Mouse (Mus musculus) c-Kit-negative CD71-positive TER-119-positive erythroid progenitor cells, embryonic 14.5 days (primary cell): ENCODE measurements around the gene Tmem268.

Source experiments
- DNase-seq: peaks from one replicate; pipeline ENCODE4 v3.0.0-alpha.2; 2013; ENCODE audit warnings: low read depth, low spot score

Gene Tmem268

DNA sequence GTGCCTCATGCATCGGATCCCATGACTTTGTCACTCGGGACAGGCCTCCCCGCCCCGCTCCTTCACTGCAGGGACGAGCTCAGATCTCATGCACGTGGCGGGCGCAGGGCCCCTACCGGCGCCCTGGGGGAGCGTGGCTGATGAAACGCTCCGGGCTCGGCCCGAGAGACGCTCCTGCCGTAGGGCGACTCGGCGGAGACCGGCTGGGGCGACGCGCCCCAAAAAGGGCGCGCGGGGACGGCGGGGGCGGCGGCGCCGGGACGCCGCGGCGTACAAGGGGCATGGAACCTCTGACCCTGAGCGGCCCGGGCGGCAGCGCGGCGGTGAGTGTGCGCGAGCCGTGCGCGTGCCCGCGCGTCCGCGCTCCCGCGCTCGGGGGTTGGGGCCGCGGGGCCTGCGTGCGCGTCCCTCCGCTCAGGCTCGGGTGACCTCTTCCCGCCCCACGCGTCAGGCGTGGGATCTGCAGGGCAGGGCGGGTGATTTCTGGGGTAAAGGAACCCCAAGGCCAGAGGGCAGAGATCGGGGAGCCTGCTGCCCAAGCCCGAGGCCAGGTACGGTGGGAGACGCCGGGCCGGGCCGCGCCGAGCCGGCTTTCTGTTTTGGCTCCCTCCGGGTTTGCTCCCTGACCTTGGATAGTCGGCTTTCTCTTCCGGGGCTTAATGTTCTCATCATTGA lies at the start of gene Tmem268:
TSS of gene Tmem268 (plus strand) at position 375 of the 675 bp plus-strand sequence.
- DNase-seq, result peak; percentile 26

DNA sequence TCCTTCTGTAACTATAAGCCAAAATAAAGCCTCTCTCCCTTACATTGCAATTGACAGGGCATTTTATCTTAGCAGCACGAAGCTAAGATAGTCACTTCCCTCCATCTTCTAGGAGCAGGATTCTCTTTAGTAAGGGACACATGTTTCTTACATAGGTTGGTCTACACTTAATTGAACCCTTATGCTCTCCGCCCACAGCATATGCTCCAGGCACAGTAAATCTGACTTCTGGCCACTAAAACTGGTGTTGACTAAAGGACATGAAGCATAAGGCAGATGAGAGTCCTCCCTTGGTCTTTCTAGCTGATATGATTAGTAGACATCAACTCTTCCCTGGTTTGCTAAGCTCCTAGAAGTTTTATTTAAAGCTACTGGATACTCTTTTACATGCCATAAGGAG lies 45.7 kb upstream of the Tmem268 start:
- no peak for DNase-seq

DNA sequence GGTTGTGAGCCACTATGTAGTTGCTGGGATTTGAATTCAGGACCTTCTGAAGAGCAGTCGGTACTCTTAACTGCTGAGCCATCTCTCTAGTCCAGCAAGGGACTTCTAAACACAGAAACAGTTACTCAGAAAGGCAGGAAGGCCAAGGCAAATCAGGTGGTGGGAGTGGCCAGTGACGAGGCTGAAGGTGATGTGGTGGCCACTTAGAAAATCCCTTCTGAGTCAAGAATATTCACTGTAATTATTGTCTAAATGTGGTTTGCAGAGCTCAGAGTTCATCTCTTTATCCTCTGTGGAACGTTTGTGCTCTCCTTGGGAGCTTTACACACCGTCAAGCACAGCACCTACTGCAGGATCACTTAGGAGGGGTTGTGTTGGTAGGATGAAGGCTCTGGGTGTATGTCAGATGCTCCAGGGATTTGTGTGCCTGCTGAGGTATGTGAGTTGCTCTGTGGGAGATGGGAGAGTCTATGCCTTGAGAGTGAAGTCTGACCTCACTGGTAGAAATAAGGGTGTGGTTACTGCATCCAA lies 44.1 kb upstream of the Tmem268 start:
- DNase-seq, result no peak

DNA sequence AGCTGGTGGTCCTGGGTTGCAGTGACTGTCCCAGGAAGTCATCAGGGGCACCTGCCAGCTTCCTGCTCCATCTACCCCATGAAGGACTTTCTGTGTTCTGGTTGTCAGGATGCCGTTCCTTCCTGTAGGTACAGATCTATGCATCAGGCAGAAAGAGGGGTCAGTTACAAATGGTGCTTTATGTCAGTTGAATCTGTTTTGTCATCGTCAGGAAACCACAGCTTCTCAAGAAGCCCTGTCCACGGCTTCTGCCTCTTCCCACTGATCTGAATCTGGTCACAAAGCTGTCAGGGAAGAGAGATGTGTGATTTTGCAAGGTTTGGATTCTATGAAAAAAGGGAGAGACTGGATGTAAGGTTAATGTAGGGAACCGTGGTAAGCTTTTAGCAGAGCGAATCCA lies 43.6 kb upstream of the Tmem268 start:
- DNase-seq, result no peak

DNA sequence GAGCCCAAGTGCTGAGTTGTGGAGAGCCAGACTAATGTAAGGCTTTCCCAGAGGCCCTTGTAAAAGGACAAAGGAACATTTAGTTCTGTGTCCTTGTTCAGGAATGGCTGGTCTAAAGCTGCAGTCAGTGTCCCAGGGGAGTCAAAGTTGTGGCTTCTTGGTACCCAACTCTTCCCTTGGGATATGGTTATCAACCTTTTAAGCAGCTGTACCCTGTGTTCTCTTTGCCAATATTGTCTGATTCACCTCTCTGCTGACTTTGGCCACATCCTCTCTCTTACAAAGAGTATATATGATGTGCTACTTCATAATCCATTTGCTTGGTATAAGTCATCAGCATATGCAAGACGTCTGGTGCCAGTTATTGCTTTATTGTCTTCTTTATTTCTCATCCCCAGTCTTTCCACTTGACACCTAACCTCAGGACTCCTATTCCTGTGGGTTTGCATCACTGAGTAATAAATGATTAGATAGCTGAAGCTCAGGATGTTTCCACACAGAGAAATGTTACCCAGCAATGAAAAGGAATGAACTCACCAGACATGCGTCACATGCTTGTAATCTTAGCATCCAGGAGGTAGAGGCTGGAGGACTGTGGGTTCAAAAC lies 36.7 kb upstream of the Tmem268 start:
- no peak for DNase-seq

DNA sequence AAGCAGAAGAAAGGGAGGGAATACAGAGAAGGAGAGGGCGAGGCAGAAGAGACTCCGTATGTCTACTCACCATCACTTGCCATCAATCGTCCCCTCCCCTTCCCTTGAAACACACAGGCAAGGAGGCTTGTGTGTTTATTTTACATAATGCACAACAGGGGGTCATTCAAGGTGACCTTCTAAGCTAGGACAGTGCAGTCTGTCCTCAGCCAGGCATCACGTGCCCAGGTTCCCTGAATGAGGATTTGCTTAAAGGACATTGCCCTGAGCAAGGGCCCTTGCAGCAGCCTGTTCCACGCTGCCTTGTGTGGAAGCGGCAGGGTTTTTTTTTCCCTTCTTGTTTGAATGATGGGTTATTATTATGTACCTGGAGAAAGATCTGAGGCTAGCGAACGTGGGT lies 33.1 kb upstream of the Tmem268 start:
- DNase-seq, result no peak

DNA sequence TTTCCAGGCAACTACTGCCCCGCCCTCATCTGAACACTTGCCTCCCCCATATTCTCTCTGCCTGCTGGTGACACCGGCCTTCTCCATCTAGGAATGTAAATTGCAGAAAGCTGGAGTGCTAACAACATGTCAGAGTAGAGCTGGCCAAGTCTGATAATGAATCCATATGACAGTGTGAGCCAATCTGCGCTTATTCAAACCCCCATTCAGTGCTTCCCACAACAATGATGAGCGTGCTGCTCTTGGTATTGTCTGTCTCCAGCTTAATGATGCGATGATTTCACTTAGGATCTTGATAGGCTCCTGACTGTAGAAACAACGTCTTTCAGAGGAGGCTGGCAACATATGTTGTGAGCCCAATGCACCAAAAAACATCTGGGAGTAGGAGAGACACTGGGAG lies 29.6 kb upstream of the Tmem268 start:
- no peak for DNase-seq

DNA sequence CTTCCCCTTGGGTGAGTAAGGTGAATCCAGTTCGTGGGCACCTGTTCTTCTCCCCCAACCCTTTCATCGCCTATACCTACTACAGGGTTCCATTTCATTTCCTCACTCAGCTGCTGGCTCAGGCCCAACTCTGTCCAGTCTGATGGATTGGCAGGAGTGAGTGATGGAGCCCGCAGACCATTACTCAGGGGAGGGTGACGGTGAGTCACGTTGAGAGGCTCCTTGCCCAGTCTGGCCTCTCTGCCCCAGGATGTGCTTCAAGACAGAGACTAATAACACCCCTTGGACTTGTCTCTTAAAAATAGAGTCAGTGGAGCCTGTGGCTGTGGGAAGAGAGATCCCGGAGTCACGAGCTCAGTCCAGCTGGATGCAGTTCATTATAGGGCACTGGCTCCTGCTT lies 28.2 kb upstream of the Tmem268 start:
- no peak for DNase-seq

DNA sequence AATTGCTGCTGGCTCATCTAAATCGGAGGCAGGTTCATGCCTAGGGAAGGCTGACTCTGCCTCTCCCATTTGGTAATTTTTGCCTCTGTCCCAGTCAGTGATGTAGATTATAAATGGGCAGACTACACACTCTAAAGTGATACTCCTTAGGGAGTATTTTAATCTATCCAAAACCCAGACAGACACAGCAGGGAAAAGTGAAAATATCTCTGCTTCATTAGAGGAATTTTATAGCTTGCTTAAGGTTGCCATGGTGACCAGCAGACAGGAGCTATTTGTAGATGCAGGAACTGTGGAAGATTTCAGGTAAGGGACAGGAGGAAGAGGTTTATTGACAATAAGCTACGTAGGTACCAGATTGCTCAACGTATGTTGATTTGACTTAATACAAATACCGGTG lies 21.0 kb upstream of the Tmem268 start:
- no peak for DNase-seq

DNA sequence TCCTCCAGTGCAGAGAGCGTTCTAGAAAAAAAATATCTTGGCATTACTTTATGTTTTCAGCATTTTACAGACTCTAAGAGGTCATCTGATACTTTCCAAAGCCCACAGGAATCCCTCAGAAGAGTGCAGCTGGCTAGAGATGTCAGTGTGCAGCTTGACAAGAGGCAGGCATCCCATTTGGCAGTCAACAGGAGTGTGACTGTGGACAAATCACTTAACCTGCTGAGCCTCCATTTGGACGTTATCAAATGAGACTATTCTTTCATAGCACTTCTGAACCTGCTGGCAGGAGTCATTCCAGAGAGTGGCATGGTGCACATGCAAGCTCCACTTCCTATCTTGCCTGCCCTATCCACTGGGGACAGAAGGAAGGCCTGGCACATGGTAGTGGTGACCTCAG lies 16.4 kb upstream of the Tmem268 start:
- DNase-seq, result no peak

DNA sequence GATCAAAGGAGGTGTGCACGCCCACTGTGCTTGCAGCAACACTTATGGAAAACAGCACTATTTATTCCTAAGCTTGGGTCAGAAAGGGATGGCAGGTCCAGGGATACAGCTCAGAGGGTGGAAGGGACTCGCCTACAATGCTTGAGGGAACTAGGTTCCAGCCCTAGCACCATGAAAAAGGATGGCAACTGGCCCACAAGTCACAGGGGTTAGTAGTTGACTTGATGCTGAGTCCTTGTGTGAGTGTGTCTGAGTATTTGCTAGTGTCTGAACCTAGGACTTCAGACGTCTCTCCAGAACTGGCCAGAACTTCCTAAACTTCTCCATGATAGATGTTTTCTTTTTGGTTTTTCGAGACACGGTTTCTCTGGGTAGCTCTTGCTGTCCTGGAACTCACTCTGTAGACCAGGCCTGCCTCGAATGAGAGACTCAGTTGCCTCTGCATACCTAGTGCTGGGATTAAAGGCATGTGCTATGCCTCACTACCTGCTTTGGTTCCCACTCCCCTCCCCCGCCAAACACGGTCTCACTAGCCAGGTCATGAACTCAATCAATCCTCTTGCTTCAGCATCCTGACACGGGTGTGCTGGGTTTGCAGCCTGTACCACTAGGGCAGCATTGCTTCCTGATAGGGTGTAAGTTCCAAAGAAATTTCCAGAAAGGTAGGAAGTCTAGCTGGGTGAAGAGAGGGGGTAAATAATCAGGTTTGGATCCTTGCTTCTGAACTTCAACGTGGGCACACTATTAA lies 14.7 kb upstream of the Tmem268 start:
- peak; percentile 24 for DNase-seq

DNA sequence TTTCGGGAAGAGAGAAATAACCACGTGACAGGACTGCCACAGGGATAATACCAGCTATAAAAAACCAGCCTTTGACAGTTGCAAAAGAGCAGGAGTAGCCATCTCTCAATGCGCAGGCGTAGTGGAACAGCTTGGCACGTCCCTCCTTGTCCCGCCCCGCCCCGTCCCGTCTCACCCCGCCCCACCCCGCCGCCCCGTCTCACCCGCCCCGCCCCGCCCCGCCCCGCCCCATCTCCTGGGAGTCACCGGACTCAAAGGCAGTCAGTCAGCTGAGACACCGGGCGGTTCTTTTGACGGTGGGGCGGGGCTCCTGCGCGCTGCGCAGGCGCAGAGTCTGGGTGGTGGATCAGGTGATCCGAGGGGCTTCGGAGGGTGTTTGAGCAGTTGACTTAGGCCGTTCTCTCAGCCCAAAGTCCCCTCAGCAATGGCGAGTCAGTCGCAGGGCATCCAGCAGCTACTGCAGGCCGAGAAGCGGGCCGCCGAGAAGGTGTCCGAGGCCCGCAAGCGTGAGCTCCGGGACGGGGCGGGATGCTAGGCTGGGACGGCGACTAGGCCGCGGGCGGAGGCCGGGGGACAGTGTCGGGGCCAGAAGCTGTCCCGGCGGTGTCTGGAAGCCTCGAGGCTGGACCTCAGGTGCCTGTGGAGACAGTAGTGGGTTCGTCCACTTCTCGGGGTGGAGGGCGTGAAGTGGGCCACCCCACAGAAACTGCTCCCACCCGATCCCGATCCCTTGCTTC lies 13.9 kb upstream of the Tmem268 start, which contains the start of gene Atp6v1g1:
TSS of gene Atp6v1g1 (plus strand) at position 279 of the 737 bp plus-strand sequence.
- DNase-seq, result peak; percentile 76

DNA sequence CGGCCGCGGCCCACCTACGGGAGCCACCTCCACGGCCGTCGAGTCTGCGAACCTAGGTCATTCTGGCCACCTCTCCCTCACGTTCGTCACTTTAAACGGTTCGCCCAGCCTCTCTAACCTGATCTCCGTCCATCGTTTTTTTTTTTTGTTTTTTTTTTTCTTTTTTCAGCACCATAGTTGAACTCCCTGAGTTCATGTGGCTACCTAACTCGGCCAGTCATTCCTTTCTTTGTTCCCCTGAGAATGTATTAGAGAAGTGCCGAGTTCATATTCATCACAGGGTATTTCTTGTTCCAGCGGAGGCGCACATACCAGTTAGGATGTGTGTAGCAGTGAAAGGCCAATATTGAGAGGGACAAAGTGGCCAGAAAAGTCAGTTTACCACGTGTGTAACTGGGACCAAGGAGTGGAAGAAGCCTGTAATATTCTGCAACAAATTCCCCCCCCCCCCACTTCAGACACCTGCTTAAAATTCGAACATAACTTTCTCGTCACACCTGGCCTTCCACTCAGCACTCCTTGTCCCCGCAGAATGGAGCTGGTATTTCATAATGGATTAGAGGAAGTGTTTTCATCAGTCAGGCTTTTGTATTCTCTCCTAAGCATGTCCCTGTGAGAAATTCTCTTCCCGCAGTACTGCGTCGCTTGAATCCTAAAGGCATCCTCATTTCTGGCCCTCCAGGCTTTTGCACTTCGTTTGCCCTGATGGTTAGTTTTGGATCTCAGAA lies 13.2 kb upstream of the Tmem268 start:
- no peak for DNase-seq

DNA sequence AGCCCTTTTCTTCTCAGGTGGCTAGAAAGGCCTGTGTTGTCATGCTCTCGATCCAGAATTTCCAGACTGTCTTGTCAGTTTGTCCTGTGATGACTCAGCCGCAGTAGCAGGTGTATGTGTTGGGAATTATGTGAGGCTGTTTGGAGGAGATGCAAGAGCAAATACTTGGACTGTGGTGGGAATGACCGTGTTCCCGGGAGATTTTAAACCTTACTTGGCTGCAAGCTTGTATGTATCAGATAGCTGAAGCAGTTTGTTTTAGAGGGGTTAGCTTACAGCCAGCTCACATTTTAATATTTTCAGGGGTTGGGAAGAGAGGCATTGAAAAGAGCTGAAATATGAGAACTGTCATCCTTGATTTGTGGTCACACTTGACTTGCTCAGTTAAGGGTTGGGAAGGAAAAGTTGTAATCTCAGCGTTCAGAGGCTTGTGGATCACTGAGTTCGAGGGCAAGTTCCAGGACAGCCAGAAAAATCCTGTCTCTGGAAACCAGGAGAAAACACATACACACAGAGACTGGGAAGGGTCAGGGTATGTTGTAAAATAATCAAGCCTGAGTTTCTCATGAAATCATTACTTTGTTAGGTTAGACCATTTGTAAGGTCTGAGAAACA lies 12.0 kb upstream of the Tmem268 start:
- DNase-seq, result no peak

DNA sequence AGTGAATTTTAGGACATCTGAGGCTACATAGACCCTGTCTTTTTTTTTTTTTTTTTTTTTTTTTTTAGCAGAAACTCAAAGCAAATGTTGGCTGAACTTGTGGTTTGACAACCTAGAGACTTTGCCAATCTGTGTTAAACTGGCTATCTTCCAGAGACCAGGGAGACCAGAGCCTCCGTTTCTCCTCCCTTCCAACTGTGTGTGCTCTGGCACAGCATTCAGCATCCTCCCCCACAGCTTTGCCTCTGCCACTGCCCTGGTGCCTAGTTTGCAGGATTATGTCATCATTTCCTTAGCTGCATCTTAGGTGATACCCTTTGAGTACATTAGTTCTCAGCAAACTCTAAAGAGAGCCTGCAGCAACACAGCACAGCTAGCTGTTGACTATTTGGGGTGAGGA lies 10.8 kb upstream of the Tmem268 start:
- DNase-seq, result no peak

DNA sequence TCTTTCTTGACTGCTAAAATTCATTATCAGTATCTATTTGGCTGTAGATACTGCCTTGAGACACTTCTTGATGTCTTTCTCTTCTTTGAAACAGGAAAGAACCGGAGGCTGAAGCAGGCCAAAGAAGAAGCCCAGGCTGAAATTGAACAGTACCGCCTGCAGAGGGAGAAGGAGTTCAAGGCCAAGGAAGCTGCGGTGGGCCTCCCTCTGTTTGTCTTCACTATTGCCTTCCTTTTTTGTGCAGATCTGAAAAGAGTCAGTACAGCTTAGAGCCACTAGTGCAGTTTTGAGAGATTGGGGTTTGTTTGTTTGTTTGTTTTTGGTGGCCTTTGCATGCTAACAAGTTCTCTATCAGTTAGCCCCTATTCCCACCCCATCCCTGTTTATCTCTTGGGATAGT lies 10.1 kb upstream of the Tmem268 start:
- no peak for DNase-seq

DNA sequence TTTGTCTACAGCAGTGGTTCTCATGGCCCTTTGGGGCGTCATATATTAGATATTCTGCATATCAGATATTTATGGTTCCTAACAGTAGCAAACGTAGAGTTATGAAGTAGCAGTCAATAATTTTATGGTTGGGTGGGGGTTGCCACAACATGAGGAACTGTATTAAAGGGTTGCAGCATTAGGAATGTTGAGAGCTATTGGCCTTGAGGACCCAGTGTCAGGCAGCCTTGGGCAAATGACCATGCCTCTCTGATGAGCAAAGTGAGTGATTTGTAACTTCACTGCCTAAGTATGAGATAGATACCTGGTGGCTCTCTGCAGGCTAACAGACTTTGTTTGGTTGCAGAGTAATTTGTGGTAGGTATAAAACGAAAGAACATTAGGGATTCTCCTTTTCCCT lies 7.7 kb upstream of the Tmem268 start:
- no peak for DNase-seq

DNA sequence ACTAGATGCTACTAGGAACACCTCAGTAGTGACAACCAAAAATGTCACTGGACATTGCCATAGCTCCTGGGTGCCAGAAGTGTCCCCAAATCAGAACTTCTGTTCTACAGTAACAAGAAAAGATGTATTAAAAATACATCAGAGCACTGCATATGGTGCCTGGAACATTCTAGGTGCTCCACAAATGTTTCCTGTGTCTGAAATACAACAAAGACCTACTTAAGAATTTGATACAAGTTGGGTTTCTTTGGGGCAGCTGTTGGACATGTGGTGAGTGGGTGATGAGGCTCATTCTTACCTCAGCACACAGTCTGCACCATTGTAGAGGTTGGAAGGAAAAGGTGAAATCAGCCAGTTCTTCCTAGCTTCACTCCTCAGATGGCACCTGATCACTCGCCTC lies 5.7 kb upstream of the Tmem268 start:
- no peak for DNase-seq

DNA sequence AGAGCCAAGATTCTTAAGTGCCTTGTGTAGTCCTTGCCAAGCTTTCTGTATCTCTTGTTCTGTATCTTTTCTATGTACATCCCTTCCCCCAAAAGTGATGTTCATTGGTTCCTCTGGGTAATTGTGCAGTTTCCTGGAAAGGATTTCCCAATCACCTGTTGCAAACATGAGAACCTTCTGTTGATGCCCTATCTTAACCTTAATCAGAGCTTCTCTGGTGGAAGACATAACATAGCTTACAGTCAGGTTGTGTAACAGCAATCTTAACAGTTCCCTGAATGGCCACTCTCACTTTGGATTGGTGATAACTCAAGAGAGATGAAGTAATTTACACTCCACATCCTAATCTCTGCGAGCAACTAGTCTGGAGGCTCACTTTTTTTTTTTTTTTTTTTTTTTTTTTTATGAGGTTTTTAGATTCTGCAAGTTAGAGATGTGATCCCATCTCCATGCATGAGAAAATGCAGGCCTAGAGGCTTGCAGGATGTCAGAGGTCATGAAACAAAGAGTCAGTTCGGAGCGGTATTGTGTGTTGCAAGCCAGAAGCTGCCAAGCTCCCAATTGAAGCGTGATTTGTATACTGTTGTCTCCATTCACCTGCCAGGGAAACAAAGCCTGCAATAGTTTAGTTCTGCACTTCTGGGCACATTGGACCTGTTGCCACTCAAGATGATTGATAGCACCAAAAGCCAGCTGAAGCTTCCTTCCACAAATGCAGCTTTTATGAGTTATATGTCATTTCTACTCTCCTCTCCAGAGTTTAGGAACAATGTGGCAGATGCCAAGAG lies 4.6 kb upstream of the Tmem268 start:
- DNase-seq, result no peak

DNA sequence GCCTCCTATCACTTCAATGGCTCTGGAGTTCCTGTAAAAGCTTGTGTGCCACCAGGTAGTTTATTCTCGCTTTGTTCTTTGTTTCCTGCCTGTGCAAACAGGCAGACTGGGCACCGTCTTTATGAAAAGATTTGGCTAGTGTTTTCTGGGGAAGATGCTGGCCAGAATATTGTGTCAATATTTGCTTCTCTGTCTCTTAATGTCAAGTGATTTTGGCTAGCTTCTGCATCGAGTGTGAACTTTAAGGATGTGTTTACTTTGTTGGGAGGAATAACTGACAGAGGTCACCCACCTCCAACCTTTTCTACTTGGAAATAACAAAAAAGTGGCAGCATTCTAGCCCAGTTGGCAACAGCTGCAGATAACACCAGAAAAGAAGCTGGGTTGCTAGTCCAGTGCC lies 4.0 kb upstream of the Tmem268 start:
- DNase-seq, result no peak
